Mouse (Mus musculus) left cerebral cortex, postnatal 14 days (tissue): ENCODE data around the gene Cbx1. TPM values are rescaled to one million over a fixed set of nuclear protein-coding genes. Genes with fewer than 3 reads are reported as not detected.
"Not testable (repeated sequence)": the region's sequence is repeated elsewhere in the genome, so short reads cannot be mapped to it uniquely, and the experiment has no call there.

ENCODE experiments used
- DNase-seq, 2 experiments: peaks; one replicate each; pipeline ENCODE4 v3.0.0; 2021 to 2022; ENCODE audit warnings: low spot score in 2 of 2, mixed read lengths in 1 of 2
- intact Hi-C: fragments of 180-260 bp; cut with DNase I; formaldehyde crosslinking; loops from one replicate; pipeline ENCODE4 v1.15.1; 2025
- total RNA-seq, 2 experiments: library from RNA; stranded (reverse); gene quantifications; 2 replicates each; pipeline ENCODE4 v1.2.3; 2021

Cbx1 gene
- total RNA-seq, 2 experiments from 2014 or later: 47.0 to 50.1 TPM

GRCm38 (mm10) chr11:96772413-96772812 is 16.5 kb upstream of the Cbx1 start:
- intact Hi-C loops: no loop called here
- no peak for DNase-seq

- no peak for DNase-seq
- intact Hi-C loops: no loop called here
Measured at GRCm38 (mm10) chr11:96774536-96774935, 14.4 kb upstream of the Cbx1 start.

GRCm38 (mm10) chr11:96775063-96775462 is 13.9 kb upstream of the Cbx1 start:
- intact Hi-C loops: no loop called here
- no peak for DNase-seq

- DNase-seq: no peak
- intact Hi-C loops: no loop called here
Measured at GRCm38 (mm10) chr11:96775665-96776064, 13.3 kb upstream of the Cbx1 start.

- intact Hi-C loops: no loop called here
- no peak for DNase-seq
Measured at GRCm38 (mm10) chr11:96776068-96776467, 12.9 kb upstream of the Cbx1 start.

GRCm38 (mm10) chr11:96776968-96777962 is 11.7 kb upstream of the Cbx1 start, which contains the start of gene Snx11:
Snx11 (minus strand) TSS chr11:96777559.
- intact Hi-C loops: no loop called here
- peak; percentile 98 to 99 for DNase-seq

- DNase-seq, intact Hi-C loops: not testable (repeated sequence)
Measured at GRCm38 (mm10) chr11:96778061-96778627, 10.8 kb upstream of the Cbx1 start.

GRCm38 (mm10) chr11:96780306-96780705 is 8.6 kb upstream of the Cbx1 start:
- intact Hi-C loops: no loop called here
- DNase-seq: no peak

- intact Hi-C loops: no loop called here
- no peak for DNase-seq
Measured at GRCm38 (mm10) chr11:96781425-96781824, 7.5 kb upstream of the Cbx1 start.

GRCm38 (mm10) chr11:96784847-96785246 is 4.1 kb upstream of the Cbx1 start:
- peak in 1 of 2 experiments; percentile 74 for DNase-seq
- intact Hi-C loops: loop anchor here (5.0 kb wide), 2 partner anchors 42 to 77 kb away; partner anchors contain the start of gene Nfe2l1

GRCm38 (mm10) chr11:96786731-96787450 is 2.0 kb upstream of the Cbx1 start:
- DNase-seq: no peak
- intact Hi-C loops: loop anchor here (5.0 kb wide), 2 partner anchors 40 to 75 kb away; partner anchors contain the start of gene Nfe2l1

GRCm38 (mm10) chr11:96789990-96790389 is 1.1 kb downstream of the Cbx1 start:
- no peak for DNase-seq
- intact Hi-C loops: loop anchor here (5.0 kb wide), 2 partner anchors 37 to 72 kb away; partner anchors contain the start of gene Nfe2l1

- no peak for DNase-seq
- intact Hi-C loops: no loop called here
Measured at GRCm38 (mm10) chr11:96790681-96791080, 1.8 kb downstream of the Cbx1 start.

- intact Hi-C loops: no loop called here
- no peak for DNase-seq
Measured at GRCm38 (mm10) chr11:96795491-96795890, 6.6 kb downstream of the Cbx1 start.

- intact Hi-C loops: no loop called here
- no peak for DNase-seq
Measured at GRCm38 (mm10) chr11:96796081-96796480, 7.2 kb downstream of the Cbx1 start.

- DNase-seq: no peak
- intact Hi-C loops: no loop called here
Measured at GRCm38 (mm10) chr11:96796586-96796985, 7.7 kb downstream of the Cbx1 start.

GRCm38 (mm10) chr11:96799511-96799910 is 10.6 kb downstream of the Cbx1 start:
- no peak for DNase-seq
- intact Hi-C loops: no loop called here

GRCm38 (mm10) chr11:96805606-96806005 is 16.7 kb downstream of the Cbx1 start:
- intact Hi-C loops: loop anchor here (2.0 kb wide), 1 partner anchor 37 kb away; no protein-coding TSS in a partner anchor
- no peak for DNase-seq

- no peak for DNase-seq
- intact Hi-C loops: no loop called here
Measured at GRCm38 (mm10) chr11:96808066-96808465, 19.1 kb downstream of the Cbx1 start.
